Mouse (Mus musculus): ENCODE data around the gene Rgs6.

The Rgs6 gene

GRCm38 (mm10) chr12:82762046-82762445 lies 174.0 kb downstream of the Rgs6 start:
- WGBS = 72% methylated on average over 2 of the region's 2 CpGs

- WGBS = 74% methylated on average over 3 of the region's 3 CpGs
These were observed 180.6 kb downstream of the Rgs6 start for GRCm38 (mm10) chr12:82768726-82769125.

- 98% methylated on average over 2 of the region's 2 CpGs for WGBS
These were observed 184.1 kb downstream of the Rgs6 start for GRCm38 (mm10) chr12:82772215-82772614.

GRCm38 (mm10) chr12:82774576-82774975 lies 186.5 kb downstream of the Rgs6 start:
- 83% methylated on average over 7 of the region's 7 CpGs for WGBS

- 85% methylated on average over 4 of the region's 4 CpGs for WGBS
These were observed 188.6 kb downstream of the Rgs6 start for GRCm38 (mm10) chr12:82776686-82777085.

GRCm38 (mm10) chr12:82780936-82781335 lies 192.8 kb downstream of the Rgs6 start:
- WGBS = 93% methylated on average over 5 of the region's 5 CpGs

GRCm38 (mm10) chr12:82781414-82781813 lies 193.3 kb downstream of the Rgs6 start:
- WGBS = 82% methylated on average over 5 of the region's 5 CpGs

- WGBS = 54% methylated on average over 3 of the region's 3 CpGs
These were observed 204.0 kb downstream of the Rgs6 start for GRCm38 (mm10) chr12:82792122-82792521.

- whole genome bisulfite sequencing = 58% methylated on average over 6 of the region's 6 CpGs
These were observed 211.8 kb downstream of the Rgs6 start for GRCm38 (mm10) chr12:82799892-82800291.

- 53% methylated on average over 6 of the region's 6 CpGs for WGBS
These were observed 213.6 kb downstream of the Rgs6 start for GRCm38 (mm10) chr12:82801736-82802135.

GRCm38 (mm10) chr12:82802711-82803110 lies 214.6 kb downstream of the Rgs6 start:
- WGBS = 74% methylated on average over 5 of the region's 5 CpGs

- WGBS = 49% methylated on average over 4 of the region's 4 CpGs
These were observed 217.1 kb downstream of the Rgs6 start for GRCm38 (mm10) chr12:82805167-82805566.

- WGBS = 88% methylated on average over 3 of the region's 3 CpGs
These were observed 222.5 kb downstream of the Rgs6 start for GRCm38 (mm10) chr12:82810631-82811030.

- 36% methylated on average over 2 of the region's 2 CpGs for WGBS
These were observed 227.9 kb downstream of the Rgs6 start for GRCm38 (mm10) chr12:82815982-82816381.

- 45% methylated on average over 6 of the region's 6 CpGs for WGBS
These were observed 231.2 kb downstream of the Rgs6 start for GRCm38 (mm10) chr12:82819328-82819727.

- 62% methylated on average over 6 of the region's 6 CpGs for WGBS
These were observed 231.9 kb downstream of the Rgs6 start for GRCm38 (mm10) chr12:82819991-82820390.

GRCm38 (mm10) chr12:82822821-82823620 lies 234.9 kb downstream of the Rgs6 start:
- 64% methylated on average over 3 of the region's 3 CpGs for WGBS

- WGBS = 40% methylated on average over 8 of the region's 8 CpGs
These were observed 242.2 kb downstream of the Rgs6 start for GRCm38 (mm10) chr12:82830333-82830732.

- WGBS = 97% methylated on average over 1 of the region's 1 CpGs
These were observed 250.5 kb downstream of the Rgs6 start for GRCm38 (mm10) chr12:82838544-82838943.

- 16% methylated on average over 6 of the region's 6 CpGs for WGBS
These were observed 253.5 kb downstream of the Rgs6 start for GRCm38 (mm10) chr12:82841566-82841965.

- 89% methylated on average over 3 of the region's 3 CpGs for whole genome bisulfite sequencing
These were observed 260.3 kb downstream of the Rgs6 start for GRCm38 (mm10) chr12:82848304-82848872.

GRCm38 (mm10) chr12:82854902-82855301 lies 266.8 kb downstream of the Rgs6 start:
- WGBS = 69% methylated on average over 5 of the region's 5 CpGs
